Mouse (Mus musculus) olfactory bulb, adult 2 months (tissue): ENCODE measurements around the gene Gm5269. TPM values are rescaled to one million over a fixed set of nuclear protein-coding genes. Genes with fewer than 3 reads are reported as not detected.

ENCODE experiments used
- H3K27ac ChIP-seq: fragments of 200-500 bp; 2 replicates; pipeline ENCODE4 v1.5.1; 2012; ENCODE audit warnings: low read depth, low read length; ENCODE audit not compliant: insufficient read depth
- H3K4me1 ChIP-seq: fragments of 200-500 bp; 2 replicates; pipeline ENCODE4 v1.6.1; 2012; ENCODE audit warnings: low read length; ENCODE audit not compliant: control insufficient read depth, insufficient read depth
- H3K4me3 ChIP-seq: fragments of 200-500 bp; 2 replicates; pipeline ENCODE4 v1.5.1; 2012; ENCODE audit warnings: mild to moderate bottlenecking, low read depth, low read length, moderate library complexity; ENCODE audit not compliant: insufficient read depth
- CTCF ChIP-seq: fragments of 200-500 bp; IDR thresholded peaks from 2 replicates; pipeline ENCODE4 v1.5.1; 2012; ENCODE audit warnings: low read depth, mild to moderate bottlenecking, low read length, moderate library complexity; ENCODE audit not compliant: insufficient read depth
- POLR2A ChIP-seq: fragments of 200-500 bp; IDR thresholded peaks from 2 replicates; pipeline ENCODE4 v1.6.1; 2012; ENCODE audit warnings: mild to moderate bottlenecking, low read depth, low read length, moderate library complexity; ENCODE audit not compliant: insufficient read depth
- WGBS: fragments of 180-500 bp; shearing (Covaris S2); methylation state at CpG from one replicate; pipeline ENCODE4 v1.1.7; 2018; 5-methylcytosine and 5-hydroxymethylcytosine counted together
- polyA plus RNA-seq: library from polyadenylated mRNA; stranded (reverse); fragments of >200 nt; gene quantifications from 2 replicates; pipeline ENCODE4 v1.2.4, GENCODE M21; 2012; ENCODE audit warnings: low replicate concordance; ENCODE audit not compliant: missing spikeins, insufficient read depth, insufficient read length

Gm5269 gene
- polyA plus RNA-seq, 1 experiment: not detected

- no peak overlapping the region for H3K4me3 ChIP-seq
- TF ChIP-seq POLR2A (no peak), CTCF (no peak)
- H3K27ac ChIP-seq: no peak overlapping the region
- no peaks in the 10 kb centered on the region for H3K4me1 ChIP-seq
- WGBS: 91% methylated on average over 4 of the region's 4 CpGs
Observed at GRCm38 (mm10) chr1:45917136-45917803, 27.2 kb upstream of the Gm5269 start.

GRCm38 (mm10) chr1:45916174-45916573, 26.1 kb upstream of the Gm5269 start:
- Histone ChIP-seq H3K4me3 (no peak overlapping the region), H3K4me1 (no peaks in the 10 kb centered on the region), H3K27ac (no peak overlapping the region)
- 77% methylated on average over 3 of the region's 3 CpGs for WGBS
- TF ChIP-seq POLR2A (no peak), CTCF (no peak)

DNA sequence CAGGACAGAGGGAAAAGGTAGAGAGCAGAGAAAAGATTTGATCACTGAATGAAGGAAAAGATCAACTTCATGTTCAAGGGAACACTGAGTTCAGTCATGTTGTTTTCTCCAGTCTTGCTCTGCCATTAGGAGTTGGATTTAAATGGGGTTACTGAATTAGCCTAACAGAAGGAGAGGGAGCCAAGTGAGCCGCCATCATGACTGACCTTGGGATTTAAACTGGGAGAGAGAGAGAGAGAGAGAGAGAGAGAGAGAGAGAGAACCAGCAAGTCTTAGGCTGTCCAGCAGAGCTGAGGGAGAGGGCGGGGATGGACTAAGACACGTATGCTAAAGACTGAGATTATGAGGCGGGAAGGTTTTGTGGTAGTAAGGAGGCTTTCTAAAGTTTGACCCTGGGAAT, 24.2 kb upstream of the Gm5269 start:
- H3K27ac ChIP-seq: no peak overlapping the region
- WGBS: 94% methylated on average over 4 of the region's 4 CpGs
- TF ChIP-seq CTCF (no peak), POLR2A (no peak)
- H3K4me3 ChIP-seq: no peak overlapping the region
- no peaks in the 10 kb centered on the region for H3K4me1 ChIP-seq

DNA sequence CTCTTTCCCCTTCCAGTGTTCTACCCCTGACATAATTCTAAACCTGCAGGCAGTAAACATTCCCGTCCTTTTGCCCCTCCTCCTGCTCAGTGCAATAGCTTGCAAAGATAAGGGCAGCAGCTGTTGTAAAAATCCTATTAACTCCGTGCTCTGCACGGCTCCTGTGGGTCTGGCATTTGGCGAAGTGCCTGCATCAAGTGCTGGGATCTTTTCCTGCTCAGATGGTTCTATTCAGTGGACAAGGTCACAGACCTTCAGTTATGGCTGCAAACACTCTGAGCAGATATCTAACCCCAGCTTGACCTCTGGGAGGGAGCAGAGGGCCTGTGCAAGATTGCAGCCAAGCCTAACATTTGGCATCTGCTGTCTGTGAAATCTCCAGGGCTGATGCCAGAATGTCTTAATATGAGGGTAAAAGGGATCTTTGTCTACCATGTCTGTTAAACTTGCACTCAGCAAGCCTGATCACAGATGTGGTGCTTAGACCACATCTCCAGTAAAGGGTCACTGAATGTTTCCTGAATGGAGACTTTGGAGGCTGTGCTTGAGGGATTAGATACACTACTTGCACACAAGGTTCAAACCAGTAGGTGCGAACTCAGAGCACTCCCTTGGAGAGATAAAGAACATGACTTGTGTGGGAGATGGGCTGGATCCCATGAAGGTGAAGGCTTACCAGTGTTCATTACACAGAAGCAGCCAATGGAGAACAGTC, 15.2 kb upstream of the Gm5269 start:
- Histone ChIP-seq H3K27ac (no peak overlapping the region), H3K4me3 (no peak overlapping the region), H3K4me1 (no peaks in the 10 kb centered on the region)
- 29% methylated on average over 5 of the region's 5 CpGs for WGBS
- TF ChIP-seq POLR2A: no peak
- no peak for TF ChIP-seq CTCF

DNA sequence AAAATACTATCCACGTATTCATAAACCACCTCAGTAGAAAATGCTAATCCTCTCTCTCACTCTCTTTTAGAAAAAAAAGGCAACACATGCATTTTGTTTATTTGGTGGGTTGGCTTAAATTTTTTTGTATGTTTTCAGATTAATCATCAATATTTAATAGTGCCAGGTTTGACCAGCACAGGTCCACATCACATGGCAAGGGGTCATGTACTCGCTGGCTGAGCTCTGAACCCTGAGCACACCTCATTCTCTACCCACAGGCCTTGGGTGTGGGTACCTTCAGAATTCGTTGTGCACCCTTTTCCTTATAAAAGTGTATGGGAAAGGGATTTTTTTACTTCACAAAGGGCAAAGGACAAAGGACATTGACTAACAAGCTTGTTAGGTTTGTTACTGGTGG, 14.1 kb upstream of the Gm5269 start:
- TF ChIP-seq CTCF (no peak), POLR2A (no peak)
- no peak overlapping the region for H3K27ac ChIP-seq
- H3K4me3 ChIP-seq: no peak overlapping the region
- no peaks in the 10 kb centered on the region for H3K4me1 ChIP-seq
- 84% methylated on average over 3 of the region's 3 CpGs for WGBS

DNA sequence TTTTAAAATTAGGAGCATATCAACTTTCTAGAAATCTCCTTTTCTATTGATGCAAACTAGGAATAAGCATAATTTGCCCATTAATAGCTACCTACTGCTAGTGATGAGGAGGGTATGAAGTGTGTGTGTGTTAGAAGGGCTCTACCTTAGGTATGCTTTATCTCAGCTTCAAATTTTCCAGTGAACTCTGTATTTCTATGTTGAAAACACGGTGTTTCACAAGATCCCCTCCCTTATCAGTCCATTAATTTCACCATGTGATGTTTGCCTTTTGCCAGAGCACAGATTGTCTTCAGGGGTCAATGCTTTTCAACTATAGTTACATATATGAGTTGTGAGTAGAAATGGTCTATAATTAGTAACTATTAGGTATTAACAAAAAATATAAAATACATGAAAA, 8.0 kb upstream of the Gm5269 start:
- TF ChIP-seq POLR2A: no peak
- no peak for TF ChIP-seq CTCF
- 60% methylated on average over 1 of the region's 1 CpGs for WGBS
- H3K27ac ChIP-seq: no peak overlapping the region
- H3K4me1 ChIP-seq: no peaks in the 10 kb centered on the region
- no peak overlapping the region for H3K4me3 ChIP-seq

GRCm38 (mm10) chr1:45894168-45894912, 4.3 kb upstream of the Gm5269 start:
- Histone ChIP-seq H3K27ac (no peak overlapping the region), H3K4me1 (no peaks in the 10 kb centered on the region), H3K4me3 (no peak overlapping the region)
- no peak for TF ChIP-seq POLR2A
- TF ChIP-seq CTCF: no peak
- WGBS: 91% methylated on average over 6 of the region's 6 CpGs

DNA sequence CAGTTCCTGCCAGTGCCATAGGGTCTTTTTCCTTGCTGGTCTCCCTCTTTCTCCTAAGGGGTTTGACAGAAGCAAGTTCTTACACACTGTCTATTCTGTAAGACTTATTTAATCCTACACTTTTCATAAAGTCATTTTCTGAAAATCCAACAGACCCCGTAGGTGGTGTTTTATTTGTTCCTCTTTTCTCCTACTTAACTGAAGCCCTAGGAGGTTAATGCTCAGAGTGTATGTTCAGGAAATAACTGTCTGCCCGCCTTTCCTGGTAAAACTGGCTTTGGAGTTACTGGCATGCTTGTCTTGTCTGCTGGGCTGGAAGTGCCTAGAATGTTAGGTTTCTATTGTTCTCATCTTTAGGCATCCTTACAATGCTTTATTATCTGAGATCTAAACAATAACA, 1.9 kb upstream of the Gm5269 start:
- TF ChIP-seq CTCF: no peak
- TF ChIP-seq POLR2A: no peak
- WGBS: 78% methylated on average over 2 of the region's 2 CpGs
- Histone ChIP-seq H3K27ac (no peak overlapping the region), H3K4me3 (no peak overlapping the region), H3K4me1 (no peaks in the 10 kb centered on the region)

DNA sequence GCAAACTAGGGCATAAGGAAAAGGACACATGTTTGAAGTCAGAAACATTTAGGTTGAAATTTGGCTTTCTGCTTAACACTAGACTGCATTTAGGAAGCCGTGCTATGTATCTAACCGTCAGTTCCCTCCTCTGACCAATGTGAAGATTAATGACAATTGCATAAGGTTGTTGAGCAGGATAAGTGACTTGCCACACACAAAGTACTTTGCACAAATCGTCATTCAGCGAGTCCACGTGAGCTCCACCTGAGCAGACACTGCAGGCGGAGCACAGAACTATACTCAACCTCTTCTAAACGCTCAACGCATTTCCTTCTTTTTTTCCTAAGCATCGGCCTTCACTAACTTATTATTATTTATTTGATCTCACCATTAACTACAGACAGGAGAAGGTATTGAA, 3.3 kb downstream of the Gm5269 start:
- TF ChIP-seq POLR2A (no peak), CTCF (no peak)
- 93% methylated on average over 9 of the region's 9 CpGs for WGBS
- Histone ChIP-seq H3K4me3 (no peak overlapping the region), H3K4me1 (no peaks in the 10 kb centered on the region), H3K27ac (no peak overlapping the region)
